Mouse (Mus musculus) MEL (cell line): ENCODE measurements around the gene Gipc2. TPM values are rescaled to one million over a fixed set of nuclear protein-coding genes. Genes with fewer than 3 reads are reported as not detected.

ENCODE experiments used
- DNase-seq: peaks from one replicate; pipeline ENCODE4 v3.0.0; 2011; ENCODE audit warnings: low read depth, low spot score
- H3K27ac ChIP-seq: 2 replicates; pipeline ENCODE4 v1.5.1; 2012; ENCODE audit warnings: low read depth, mild to moderate bottlenecking, control low read depth, low read length, moderate library complexity; ENCODE audit not compliant: control insufficient read depth
- H3K27me3 ChIP-seq, 2 experiments: fragments of 150-350 bp in 1 of 2; sonication (generic) in 1 of 2; 2 replicates each; pipeline ENCODE4 v1.6.1; 2012; ENCODE audit warnings: low read length in 2 of 2, mild to moderate bottlenecking in 2 of 2, improper control_type of control experiment in 1 of 2, moderate library complexity in 1 of 2; ENCODE audit not compliant: insufficient read depth in 2 of 2, control insufficient read depth in 1 of 2
- H3K36me3 ChIP-seq, 2 experiments: 2 replicates each; pipeline ENCODE4 v1.6.1; 2012 to 2014; ENCODE audit warnings: low read length in 2 of 2, improper control_type of control experiment in 1 of 2, inconsistent platforms in 1 of 2, mild to moderate bottlenecking in 1 of 2; ENCODE audit not compliant: insufficient read depth in 2 of 2, control insufficient read depth in 1 of 2
- H3K4me1 ChIP-seq, 2 experiments: fragments of 150-350 bp in 1 of 2; sonication (generic) in 1 of 2; 2 replicates each; pipeline ENCODE4 v1.6.1; 2012; ENCODE audit warnings: low read length in 2 of 2, improper control_type of control experiment in 1 of 2, mild to moderate bottlenecking in 1 of 2; ENCODE audit not compliant: insufficient read depth in 2 of 2, control insufficient read depth in 1 of 2
- H3K4me3 ChIP-seq, 2 experiments: fragments of 150-350 bp in 1 of 2; sonication (generic) in 1 of 2; 2 replicates each; pipeline ENCODE4 v1.5.1; 2012; ENCODE audit warnings: low read depth in 2 of 2, low read length in 2 of 2, mild to moderate bottlenecking in 2 of 2, moderate library complexity in 2 of 2, control low read depth in 1 of 2, improper control_type of control experiment in 1 of 2; ENCODE audit not compliant: control insufficient read depth in 1 of 2, insufficient read depth in 1 of 2
- H3K79me2 ChIP-seq: 2 replicates; pipeline ENCODE4 v1.6.1; 2012; ENCODE audit warnings: mild to moderate bottlenecking, low read length, moderate library complexity; ENCODE audit not compliant: control insufficient read depth, poor library complexity, insufficient read depth
- H3K9ac ChIP-seq: 2 replicates; pipeline ENCODE4 v1.6.1; 2012; ENCODE audit warnings: low read depth, mild to moderate bottlenecking, control low read depth, low read length, moderate library complexity; ENCODE audit not compliant: control insufficient read depth, poor library complexity, severe bottlenecking
- H3K9me3 ChIP-seq: fragments of 150-350 bp; sonication (generic); replicated peaks from 2 replicates; pipeline ENCODE4 v1.6.1; 2012; ENCODE audit warnings: mild to moderate bottlenecking, low read length, improper control_type of control experiment, moderate library complexity; ENCODE audit not compliant: insufficient read depth
- CHD1 ChIP-seq: IDR thresholded peaks from 2 replicates; pipeline ENCODE4 v1.6.1; 2012; ENCODE audit warnings: low read depth, mild to moderate bottlenecking, inconsistent platforms, low read length, improper control_type of control experiment
- CTCF ChIP-seq, 3 experiments: IDR thresholded peaks in 2 of 3; conservative IDR thresholded peaks in 1 of 3; 2 replicates each; pipeline ENCODE4 v1.5.1; 2011 to 2012; ENCODE audit warnings: low read length in 3 of 3, low read depth in 2 of 3, mild to moderate bottlenecking in 2 of 3, improper control_type of control experiment in 1 of 3, inconsistent platforms in 1 of 3, mixed read lengths in 1 of 3, moderate library complexity in 1 of 3; ENCODE audit not compliant: control insufficient read depth in 1 of 3, insufficient read depth in 1 of 3, poor library complexity in 1 of 3, severe bottlenecking in 1 of 3
- E2F4 ChIP-seq: IDR thresholded peaks from 2 replicates; pipeline ENCODE4 v1.6.1; 2011; ENCODE audit warnings: low read depth, low read length, improper control_type of control experiment, borderline replicate concordance
- ELF1 ChIP-seq: IDR thresholded peaks from 2 replicates; pipeline ENCODE4 v1.6.1; 2014; ENCODE audit warnings: low read depth, mild to moderate bottlenecking, inconsistent platforms, low read length, improper control_type of control experiment, moderate library complexity
- EP300 ChIP-seq, 2 experiments: IDR thresholded peaks; 2 replicates each; pipeline ENCODE4 v1.6.1; 2011; ENCODE audit warnings: improper control_type of control experiment in 2 of 2, low read length in 2 of 2, low read depth in 1 of 2, mild to moderate bottlenecking in 1 of 2
- ETS1 ChIP-seq: IDR thresholded peaks from 2 replicates; pipeline ENCODE4 v1.6.1; 2012; ENCODE audit warnings: low read depth, mild to moderate bottlenecking, inconsistent platforms, low read length, improper control_type of control experiment, moderate library complexity
- GABPA ChIP-seq: IDR thresholded peaks from 2 replicates; pipeline ENCODE4 v1.6.1; 2012; ENCODE audit warnings: low read depth, mild to moderate bottlenecking, inconsistent platforms, low read length, improper control_type of control experiment, moderate library complexity
- HCFC1 ChIP-seq: IDR thresholded peaks from 2 replicates; pipeline ENCODE4 v1.6.1; 2012; ENCODE audit warnings: low read depth, mild to moderate bottlenecking, inconsistent platforms, low read length, improper control_type of control experiment, moderate library complexity
- MAFK ChIP-seq: IDR thresholded peaks from 2 replicates; pipeline ENCODE4 v1.6.1; 2011; ENCODE audit warnings: low read depth, mild to moderate bottlenecking, low read length, improper control_type of control experiment, borderline replicate concordance
- MAX ChIP-seq: IDR thresholded peaks from 2 replicates; pipeline ENCODE4 v1.6.1; 2011; ENCODE audit warnings: low read length, improper control_type of control experiment
- MXI1 ChIP-seq: IDR thresholded peaks from 2 replicates; pipeline ENCODE4 v1.6.1; 2011; ENCODE audit warnings: mild to moderate bottlenecking, low read depth, low read length, improper control_type of control experiment
- MYB ChIP-seq: IDR thresholded peaks from 2 replicates; pipeline ENCODE4 v1.6.1; 2011; ENCODE audit warnings: mild to moderate bottlenecking, low read depth, low read length, improper control_type of control experiment
- NRF1 ChIP-seq: IDR thresholded peaks from 2 replicates; pipeline ENCODE4 v1.6.1; 2014; ENCODE audit warnings: low read depth, mild to moderate bottlenecking, inconsistent platforms, low read length, improper control_type of control experiment, moderate library complexity; ENCODE audit not compliant: poor library complexity, insufficient read depth, severe bottlenecking
- POLR2AphosphoS2 ChIP-seq: IDR thresholded peaks from 2 replicates; pipeline ENCODE4 v1.6.1; 2011; ENCODE audit warnings: low read length, improper control_type of control experiment
- RAD21 ChIP-seq: IDR thresholded peaks from 2 replicates; pipeline ENCODE4 v1.6.1; 2011; ENCODE audit warnings: mild to moderate bottlenecking, low read depth, low read length, improper control_type of control experiment
- SMC3 ChIP-seq: IDR thresholded peaks from 2 replicates; pipeline ENCODE4 v1.6.1; 2011; ENCODE audit warnings: low read depth, low read length, improper control_type of control experiment
- TAL1 ChIP-seq: IDR thresholded peaks from 2 replicates; pipeline ENCODE4 v1.6.1; 2012; ENCODE audit warnings: mild to moderate bottlenecking, inconsistent platforms, low read length, moderate library complexity, mixed read lengths
- UBTF ChIP-seq: IDR thresholded peaks from 2 replicates; pipeline ENCODE4 v1.6.1; 2012; ENCODE audit warnings: low read depth, mild to moderate bottlenecking, inconsistent platforms, low read length, improper control_type of control experiment, moderate library complexity, borderline replicate concordance; ENCODE audit not compliant: insufficient read depth
- USF1 ChIP-seq: IDR thresholded peaks from 2 replicates; pipeline ENCODE4 v1.6.1; 2014; ENCODE audit warnings: low read depth, mild to moderate bottlenecking, inconsistent platforms, low read length, improper control_type of control experiment, moderate library complexity
- ZC3H11A ChIP-seq: IDR thresholded peaks from 2 replicates; pipeline ENCODE4 v1.6.1; 2012; ENCODE audit warnings: low read depth, mild to moderate bottlenecking, inconsistent platforms, low read length, improper control_type of control experiment
- ZMIZ1 ChIP-seq: IDR thresholded peaks from 2 replicates; pipeline ENCODE4 v1.6.1; 2012; ENCODE audit warnings: low read depth, mild to moderate bottlenecking, inconsistent platforms, low read length, improper control_type of control experiment, moderate library complexity
- polyA plus RNA-seq, 2 experiments: library from polyadenylated mRNA; stranded (reverse) in 1 of 2; unstranded in 1 of 2; fragments of >175 nt in 1 of 2; fragments of >200 nt in 1 of 2; gene quantifications; 2 replicates each; pipeline versions ENCODE4 v1.2.1 to v1.2.4; 2012; ENCODE audit warnings: low replicate concordance in 2 of 2, low read depth in 1 of 2; ENCODE audit not compliant: insufficient read length in 2 of 2, insufficient read depth in 1 of 2, missing spikeins in 1 of 2
- total RNA-seq: library from RNA; depleted of rRNA; stranded (reverse); fragments of 300-350 nt; gene quantifications from 2 replicates; pipeline ENCODE4 v1.2.3, GENCODE M21; 2012

Gene Gipc2
- total and polyA plus RNA-seq, 3 experiments: 0.27 to 0.78 TPM; not detected in 1

DNA sequence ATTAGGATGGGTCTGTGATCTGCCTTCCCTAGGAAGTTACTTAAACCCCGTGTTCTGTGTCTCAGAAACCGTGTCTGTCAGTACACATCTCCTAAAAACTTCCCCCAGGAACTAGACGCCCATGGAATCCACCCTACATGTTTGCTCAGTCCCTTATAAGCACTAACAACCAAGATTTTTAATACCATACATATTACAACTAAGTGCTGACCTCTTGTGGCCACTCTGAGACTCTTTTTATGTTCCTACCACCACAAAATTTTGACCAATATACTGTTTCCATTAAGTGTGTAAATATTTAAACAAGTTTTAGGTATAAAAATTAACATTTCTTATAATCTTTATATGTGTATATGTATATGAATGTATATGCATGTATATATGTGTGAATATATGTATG lies 71.0 kb downstream of the Gipc2 start:
- H3K27me3 ChIP-seq: no peaks in the 10 kb centered on the region; a peak in 1 of 4 replicates
- no peak for TF ChIP-seq ETS1
- TF ChIP-seq POLR2AphosphoS2: no peak
- peak; percentile 18 to 78 (median 38); a peak in 5 of 6 replicates for TF ChIP-seq CTCF (IDR thresholded peaks at IDR 0.05 in 2 of 3, conservative IDR thresholded peaks at IDR 0.05 in 1 of 3; ENCODE audit: control insufficient read depth in 1 of 3, insufficient read depth in 1 of 3, low read depth in 2 of 3, low read length in 3 of 3, poor library complexity in 1 of 3, severe bottlenecking in 1 of 3)
- no peak for TF ChIP-seq NRF1
- no peak for TF ChIP-seq USF1
- no peak for TF ChIP-seq MAFK
- TF ChIP-seq ZMIZ1: no peak
- TF ChIP-seq MYB: no peak
- TF ChIP-seq EP300 (IDR thresholded peaks at IDR 0.05; ENCODE audit: low read depth in 1 of 2, low read length in 2 of 2): no peak
- TF ChIP-seq MAX: no peak
- no peak for TF ChIP-seq UBTF
- no peak for TF ChIP-seq CHD1
- TF ChIP-seq GABPA: no peak
- TF ChIP-seq TAL1: no peak
- TF ChIP-seq E2F4: no peak
- TF ChIP-seq SMC3: peak; percentile 63
- peak; percentile 77 for TF ChIP-seq RAD21
- peak; percentile 26 for TF ChIP-seq ZC3H11A
- no peak for TF ChIP-seq MXI1
- no peak for TF ChIP-seq ELF1
- TF ChIP-seq, all 39 proteins: peak for 4
- DNase-seq: peak; percentile 60

DNA sequence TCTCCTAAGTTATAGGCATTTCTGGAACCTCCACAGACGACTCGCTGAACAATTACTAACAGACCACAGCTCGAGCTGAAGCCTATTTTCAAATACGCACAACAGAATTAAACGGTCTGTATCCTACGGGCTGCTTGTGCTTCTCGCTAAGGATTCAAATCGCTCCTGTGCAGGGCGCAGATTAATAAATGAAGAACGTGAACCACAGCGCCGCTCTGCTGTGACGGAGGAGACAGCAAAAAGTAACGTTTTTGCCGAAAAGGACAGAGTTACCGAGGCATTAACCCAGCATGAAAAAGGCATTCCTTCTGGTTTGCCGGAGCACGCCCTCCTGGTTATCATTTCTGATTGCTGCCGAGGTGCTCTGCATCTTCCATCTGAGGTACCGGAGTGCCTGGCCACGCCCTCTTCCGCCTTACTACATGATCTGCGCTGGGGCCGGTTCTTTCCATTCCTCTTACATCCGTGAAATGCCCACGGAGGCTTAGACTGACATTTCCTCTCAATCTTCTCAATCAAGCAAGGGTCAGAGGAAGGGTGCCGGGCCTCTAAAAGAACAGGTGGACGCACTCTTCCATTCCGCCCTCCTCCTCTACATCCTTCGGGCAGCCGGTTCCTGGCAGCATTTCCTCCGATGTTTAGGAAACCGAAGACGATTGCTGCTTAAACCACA lies 73.5 kb downstream of the Gipc2 start:
- H3K36me3 ChIP-seq: no peaks in the 10 kb centered on the region
- TF ChIP-seq ZC3H11A (no peak), HCFC1 (no peak)
- DNase-seq: no peak
- H3K4me3 ChIP-seq: no peak overlapping the region
- no peak overlapping the region for H3K27ac ChIP-seq
- H3K9ac ChIP-seq: no peak overlapping the region
- H3K4me1 ChIP-seq: no peaks in the 10 kb centered on the region
- H3K27me3 ChIP-seq: no peaks in the 10 kb centered on the region; a peak in 1 of 4 replicates
- no peaks in the 10 kb centered on the region for H3K79me2 ChIP-seq
- H3K9me3 ChIP-seq: no peaks in the 10 kb centered on the region

More for the DNA sequence above, 71.0 kb downstream of the Gipc2 start:
- Histone ChIP-seq H3K9me3 (no peaks in the 10 kb centered on the region), H3K4me1 (peaks cover 0 to 2% of the 10 kb centered on the region in 2 experiments; a peak in 2 of 4 replicates), H3K4me3 (no peak overlapping the region), H3K27ac (no peak overlapping the region), H3K9ac (no peak overlapping the region), H3K79me2 (no peaks in the 10 kb centered on the region), H3K36me3 (no peaks in the 10 kb centered on the region)
